Mouse (Mus musculus) lung, adult 2 months (tissue): ENCODE measurements at regions not wholly inside any gene's neighbourhood (a gene's known extent, or its start where the extent isn't known, plus 50 kb on each side); places are given as distances from the start of the nearest gene placed in this dataset.

ENCODE experiments used
- CTCF ChIP-seq: fragments of 200-500 bp; IDR thresholded peaks from 2 replicates; pipeline ENCODE4 v1.5.1; 2011; ENCODE audit warnings: mild to moderate bottlenecking, low read length, control low read depth; ENCODE audit not compliant: insufficient read depth
- POLR2A ChIP-seq: fragments of 200-500 bp; IDR thresholded peaks from 2 replicates; pipeline ENCODE4 v1.6.1; 2011; ENCODE audit warnings: low read depth, mild to moderate bottlenecking, control low read depth, low read length, borderline replicate concordance; ENCODE audit errors: extremely low read depth

- TF ChIP-seq POLR2A: no peak
- no peak for TF ChIP-seq CTCF
Observed at GRCm38 (mm10) chr1:73625365-73625764, 498.9 kb downstream of the Tns1 start.
